Mouse (Mus musculus) thymus, adult 2 months (tissue): ENCODE measurements around the gene H2-Q10.
"Not testable (repeated sequence)": the region's sequence is repeated elsewhere in the genome, so short reads cannot be mapped to it uniquely, and the experiment has no call there.

Experiments used
- CTCF ChIP-seq: fragments of 200-500 bp; IDR thresholded peaks from 2 replicates; pipeline ENCODE4 v1.5.1; 2012; ENCODE audit warnings: mild to moderate bottlenecking, control low read depth, low read length, moderate library complexity, borderline replicate concordance; ENCODE audit not compliant: control insufficient read depth, poor library complexity, insufficient read depth; ENCODE audit errors: extremely low read depth
- POLR2A ChIP-seq: fragments of 200-500 bp; IDR thresholded peaks from 2 replicates; pipeline ENCODE4 v1.6.1; 2012; ENCODE audit warnings: mild to moderate bottlenecking, low read length, control low read depth, moderate library complexity; ENCODE audit not compliant: control insufficient read depth, poor library complexity, insufficient read depth; ENCODE audit errors: extremely low read depth

DNA sequence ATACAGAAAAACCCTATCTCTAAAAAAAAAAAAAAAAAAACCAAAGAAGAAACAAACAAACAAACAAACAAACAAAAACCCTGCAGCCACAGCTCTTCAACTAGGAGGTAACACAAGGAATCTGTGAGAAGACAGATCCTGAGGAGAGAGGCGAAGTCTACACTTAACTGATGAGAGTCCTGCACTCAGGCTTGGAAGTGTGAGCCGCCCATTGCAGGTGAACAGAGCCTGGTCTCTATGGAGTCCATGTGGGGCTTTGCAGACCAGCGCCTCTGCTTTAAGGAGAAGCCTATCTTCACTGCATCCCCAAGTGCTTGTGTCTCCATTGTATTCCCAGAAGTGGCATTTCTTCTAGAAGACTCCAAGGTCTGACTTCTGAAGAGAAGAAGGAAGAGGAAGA lies 45.8 kb upstream of the H2-Q10 start:
- not testable (repeated sequence) for TF ChIP-seq CTCF, POLR2A
